Mouse (Mus musculus): ENCODE results near the gene Trank1. TPM values are rescaled to one million over a fixed set of nuclear protein-coding genes. Genes with fewer than 3 reads are reported as not detected.

Gene Trank1
- polyA plus RNA-seq, 1 experiment from 2014 or later = 1.7 TPM

GRCm38 (mm10) chr9:111438904-111439835 is 127.6 kb downstream of the Trank1 start, which contains the start of gene Dclk3:
TSS of gene Dclk3 (plus strand) at chr9:111439081.
- Histone ChIP-seq H3K36me3 (no peaks in the 10 kb centered on the region), H3K4me3 (peak within 1 kb of the TSS; percentile 53), H3K9me3 (no peaks in the 10 kb centered on the region), H3K27ac (replicated peaks) (no peak within 1 kb of the TSS), H3K4me2 (replicated peaks) (peak within 1 kb of the TSS; percentile 79), H3K9ac (replicated peaks) (peak within 1 kb of the TSS; percentile 34), H3K4me1 (peaks cover 8% of the 10 kb centered on the region), H3K27me3 (peaks cover 32% of the 10 kb centered on the region)
- peak; percentile 52; the same call in 1 of the 2 replicates for ATAC-seq (ENCODE audit: low FRiP score, low read depth)
- WGBS = 6% methylated on average over 44 of the region's 57 CpGs

GRCm38 (mm10) chr9:111439836-111440201 is 128.3 kb downstream of the Trank1 start:
- peaks cover 8% of the 10 kb centered on the region for H3K4me1 ChIP-seq
- H3K4me2 ChIP-seq (replicated peaks) = 0 out of 2 replicates have a peak overlapping the region, but pooled peaks have one; percentile 79
- ATAC-seq (ENCODE audit: low FRiP score, low read depth) = no peak
- H3K27me3 ChIP-seq = peaks cover 32% of the 10 kb centered on the region
- H3K36me3 ChIP-seq = no peaks in the 10 kb centered on the region
- no peak overlapping the region for H3K9ac ChIP-seq (replicated peaks)
- no peak overlapping the region for H3K4me3 ChIP-seq
- WGBS = 51% methylated on average over 8 of the region's 8 CpGs
- H3K27ac ChIP-seq (replicated peaks) = no peak overlapping the region
- H3K9me3 ChIP-seq = no peaks in the 10 kb centered on the region

GRCm38 (mm10) chr9:111440446-111440845 is 128.9 kb downstream of the Trank1 start:
- Histone ChIP-seq H3K36me3 (no peaks in the 10 kb centered on the region), H3K4me1 (peaks cover 8% of the 10 kb centered on the region), H3K4me2 (replicated peaks) (no peak overlapping the region), H3K27ac (replicated peaks) (no peak overlapping the region), H3K9me3 (no peaks in the 10 kb centered on the region), H3K9ac (replicated peaks) (no peak overlapping the region), H3K4me3 (no peak overlapping the region), H3K27me3 (peaks cover 32% of the 10 kb centered on the region)
- no peak for ATAC-seq (ENCODE audit: low FRiP score, low read depth)
- 84% methylated on average over 6 of the region's 6 CpGs for WGBS

GRCm38 (mm10) chr9:111441151-111441550 is 129.6 kb downstream of the Trank1 start:
- 85% methylated on average over 2 of the region's 2 CpGs for WGBS
- no peak for ATAC-seq (ENCODE audit: low FRiP score, low read depth)
- no peak overlapping the region for H3K9ac ChIP-seq (replicated peaks)

More at GRCm38 (mm10) chr9:111441151-111441550, 129.6 kb downstream of the Trank1 start:
- Histone ChIP-seq H3K27me3 (peaks cover 32% of the 10 kb centered on the region), H3K4me3 (no peak overlapping the region), H3K27ac (replicated peaks) (no peak overlapping the region), H3K4me2 (replicated peaks) (no peak overlapping the region), H3K4me1 (peaks cover 8% of the 10 kb centered on the region), H3K36me3 (no peaks in the 10 kb centered on the region), H3K9me3 (no peaks in the 10 kb centered on the region)

Other genes starting within 250 kb of the Trank1 start
- gene Lrrfip2, start 194.1 kb upstream of the Trank1 start, polyA plus RNA-seq (2016; fragmentation: Nextera tagmentation; extraction: Ambion mirVana) = 50.5 and 53.6 TPM in 2 replicates
- 46.8 and 47.4 TPM in 2 replicates for gene Mlh1, start 39.9 kb upstream of the Trank1 start, polyA plus RNA-seq (2016; fragmentation: Nextera tagmentation; extraction: Ambion mirVana)
- gene Epm2aip1, start 39.8 kb upstream of the Trank1 start, polyA plus RNA-seq (2016; fragmentation: Nextera tagmentation; extraction: Ambion mirVana) = 47.3 and 51.5 TPM in 2 replicates
- 0.85 and 1.0 TPM in 2 replicates for gene Dclk3, start 127.3 kb downstream of the Trank1 start, polyA plus RNA-seq (2016; fragmentation: Nextera tagmentation; extraction: Ambion mirVana)